Mouse (Mus musculus) forelimb bud, embryonic 11.5 days (tissue): ENCODE data around the gene Hephl1.
A peak's percentile ranks its signal among the peaks of the same experiment; 100 is the strongest.

Experiments used
- DNase-seq: peaks from one replicate; pipeline ENCODE4 v3.0.0-alpha.2; 2012; ENCODE audit warnings: low read depth, low spot score

Gene Hephl1

GRCm38 (mm10) chr9:15060026-15060425 lies 51.9 kb downstream of the Hephl1 start:
- DNase-seq: no peak

GRCm38 (mm10) chr9:15045740-15046139 lies 66.2 kb downstream of the Hephl1 start:
- no peak for DNase-seq

- peak; percentile 83 for DNase-seq
Measured at GRCm38 (mm10) chr9:15045084-15045669, 66.7 kb downstream of the Hephl1 start, which contains the start of gene Panx1. Gene Panx1, minus strand, starts transcription at chr9:15045478.

- DNase-seq: peak; percentile 32
Measured at GRCm38 (mm10) chr9:15044391-15045083, 67.4 kb downstream of the Hephl1 start.

GRCm38 (mm10) chr9:15041556-15041955 lies 70.4 kb downstream of the Hephl1 start:
- no peak for DNase-seq

GRCm38 (mm10) chr9:15039848-15040247 lies 72.1 kb downstream of the Hephl1 start:
- no peak for DNase-seq

- DNase-seq: no peak
Measured at GRCm38 (mm10) chr9:15037704-15038103, 74.2 kb downstream of the Hephl1 start.

- DNase-seq: no peak
Measured at GRCm38 (mm10) chr9:15037237-15037636, 74.7 kb downstream of the Hephl1 start.

GRCm38 (mm10) chr9:15036807-15037206 lies 75.1 kb downstream of the Hephl1 start:
- DNase-seq: no peak

GRCm38 (mm10) chr9:15036405-15036804 lies 75.5 kb downstream of the Hephl1 start:
- DNase-seq: no peak

GRCm38 (mm10) chr9:15035979-15036378 lies 75.9 kb downstream of the Hephl1 start:
- no peak for DNase-seq

GRCm38 (mm10) chr9:15034546-15035273 lies 77.2 kb downstream of the Hephl1 start:
- DNase-seq: no peak

- DNase-seq: no peak
Measured at GRCm38 (mm10) chr9:15033568-15034160, 78.2 kb downstream of the Hephl1 start.

- no peak for DNase-seq
Measured at GRCm38 (mm10) chr9:15032797-15033196, 79.1 kb downstream of the Hephl1 start.

- DNase-seq: no peak
Measured at GRCm38 (mm10) chr9:15030771-15031170, 81.1 kb downstream of the Hephl1 start.

GRCm38 (mm10) chr9:15029025-15029727 lies 82.7 kb downstream of the Hephl1 start:
- peak; percentile 31 for DNase-seq

- DNase-seq: no peak
Measured at GRCm38 (mm10) chr9:15027725-15028124, 84.2 kb downstream of the Hephl1 start.

GRCm38 (mm10) chr9:15023049-15023448 lies 88.9 kb downstream of the Hephl1 start:
- no peak for DNase-seq

GRCm38 (mm10) chr9:15021156-15021555 lies 90.8 kb downstream of the Hephl1 start:
- no peak for DNase-seq

- no peak for DNase-seq
Measured at GRCm38 (mm10) chr9:15020561-15021080, 91.3 kb downstream of the Hephl1 start.

GRCm38 (mm10) chr9:15018756-15019131 lies 93.2 kb downstream of the Hephl1 start:
- no peak for DNase-seq
